Mouse (Mus musculus): ENCODE data around the gene Inpp5e.
"Not testable (repeated sequence)": the region's sequence is repeated elsewhere in the genome, so short reads cannot be mapped to it uniquely, and the experiment has no call there.

Inpp5e gene

DNA sequence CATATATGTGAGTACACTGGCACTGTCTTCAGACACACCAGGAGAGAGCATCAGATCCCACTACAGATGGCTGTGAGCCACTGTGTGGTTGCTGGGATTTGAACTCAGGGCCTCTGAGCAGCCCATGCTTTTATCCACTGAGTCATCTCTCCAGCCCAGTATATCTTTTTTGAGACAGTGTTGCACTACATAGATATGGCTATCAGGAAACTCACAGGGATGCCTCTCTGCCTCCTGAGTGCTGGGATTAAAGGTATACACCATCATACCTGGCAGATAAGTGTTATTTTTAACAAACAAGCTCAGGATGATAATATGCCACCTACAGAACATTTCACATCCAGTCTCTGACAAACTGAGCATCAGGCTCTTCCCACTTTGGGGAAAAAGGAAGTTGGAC is 8.1 kb upstream of the Inpp5e start:
- no peak for DNase-seq

DNA sequence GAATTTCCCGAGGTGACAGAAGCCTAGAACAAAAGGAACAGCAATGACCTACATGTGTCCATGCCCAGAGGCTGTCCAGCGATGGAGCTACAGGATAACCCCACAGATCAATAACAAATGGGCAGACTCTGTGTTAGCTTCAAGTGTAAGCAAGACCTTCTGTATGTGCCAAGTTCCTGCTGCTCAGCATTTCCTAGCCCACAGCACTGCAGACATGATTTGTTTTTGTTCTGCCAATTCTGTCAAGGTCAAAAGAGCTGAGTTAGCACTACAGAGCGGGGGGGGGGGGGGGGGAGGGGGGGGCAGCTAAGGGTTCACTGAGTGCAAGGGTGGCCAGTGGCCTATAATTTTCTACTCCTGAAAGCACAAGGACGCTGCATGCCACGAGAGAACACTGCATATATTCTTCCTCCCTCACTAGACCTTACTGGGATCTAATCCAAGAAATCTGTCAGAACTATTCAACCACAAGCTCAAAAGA is 2.0 kb upstream of the Inpp5e start:
- DNase-seq = peak; percentile 38 to 71

DNA sequence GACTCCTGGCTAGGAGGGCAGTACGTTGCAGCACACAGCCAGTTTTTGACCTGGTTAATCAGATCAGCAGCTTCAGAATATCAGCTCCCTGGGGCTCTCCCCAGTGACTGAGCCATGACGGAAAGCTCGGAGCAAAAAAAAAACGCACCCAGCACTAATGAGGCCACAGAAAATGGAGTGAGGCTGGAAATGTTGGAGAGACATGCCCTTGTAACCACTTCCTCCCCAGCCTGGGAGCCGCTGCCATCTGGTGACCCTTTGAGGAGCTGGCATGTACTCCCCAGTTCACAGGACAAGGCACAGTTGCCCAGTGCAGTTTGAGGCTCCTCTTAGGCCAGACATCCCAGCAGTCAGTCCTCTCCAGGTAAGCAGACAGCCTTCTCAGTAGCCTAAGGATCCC is 1.1 kb upstream of the Inpp5e start:
- DNase-seq = no peak

DNA sequence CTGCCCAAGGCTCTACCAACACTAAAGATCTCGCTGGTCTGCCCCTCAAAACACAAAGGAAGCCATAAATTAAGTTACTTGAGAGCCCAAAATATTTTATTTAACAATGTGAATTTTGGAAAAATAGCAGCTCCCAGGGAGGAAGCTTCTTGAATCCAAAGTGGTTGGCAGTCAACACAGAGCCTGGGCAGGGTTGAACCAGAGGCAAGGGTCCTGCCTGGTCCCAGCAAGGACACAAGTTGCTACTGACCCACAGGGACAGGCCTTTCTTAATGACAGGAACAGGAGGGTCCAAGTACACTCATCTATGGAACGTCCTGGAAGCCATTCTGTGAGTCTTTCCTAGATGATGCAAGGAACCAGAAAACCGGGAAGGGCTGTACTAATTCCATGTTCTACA is 359 bp upstream of the Inpp5e start:
- DNase-seq = no peak

DNA sequence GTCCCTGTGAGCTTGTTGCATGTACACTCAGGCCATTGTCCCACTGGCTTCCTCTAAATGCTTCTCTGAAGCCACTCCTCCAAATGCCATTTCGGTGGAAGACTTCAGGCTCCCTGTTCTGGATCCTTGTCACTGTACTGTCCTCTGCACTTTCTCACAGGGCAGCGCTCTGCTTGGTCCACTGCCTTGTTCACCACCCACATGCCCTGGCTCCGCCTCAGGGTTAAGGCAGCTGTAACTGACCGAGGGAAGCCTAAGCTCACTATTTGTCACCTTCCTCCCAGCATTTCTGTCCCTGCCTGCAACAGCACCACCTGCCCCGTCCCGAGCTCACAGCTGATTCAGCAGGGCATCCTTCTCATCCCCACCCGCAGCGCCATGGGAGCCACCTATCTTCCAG is 5.7 kb downstream of the Inpp5e start:
- peak; percentile 62 to 69 for DNase-seq

DNA sequence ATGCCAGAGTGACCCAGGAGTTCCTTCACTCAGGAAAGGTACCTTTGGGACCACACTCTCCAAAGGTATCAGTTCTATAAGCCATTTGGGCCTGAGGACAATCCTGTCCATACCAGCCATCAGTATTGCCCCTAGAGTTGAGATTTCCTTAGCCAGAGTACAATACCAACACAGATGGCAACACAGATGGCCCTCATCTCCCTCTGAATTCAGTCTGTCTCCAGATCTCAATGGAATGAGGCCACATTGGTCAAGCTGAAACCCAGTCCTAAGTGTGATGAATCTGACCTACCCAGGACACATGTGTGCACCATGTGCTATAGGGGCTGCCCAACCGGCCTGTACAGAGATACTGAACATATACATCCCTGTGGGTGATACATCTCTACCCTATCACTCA is 6.7 kb downstream of the Inpp5e start:
- no peak for DNase-seq

DNA sequence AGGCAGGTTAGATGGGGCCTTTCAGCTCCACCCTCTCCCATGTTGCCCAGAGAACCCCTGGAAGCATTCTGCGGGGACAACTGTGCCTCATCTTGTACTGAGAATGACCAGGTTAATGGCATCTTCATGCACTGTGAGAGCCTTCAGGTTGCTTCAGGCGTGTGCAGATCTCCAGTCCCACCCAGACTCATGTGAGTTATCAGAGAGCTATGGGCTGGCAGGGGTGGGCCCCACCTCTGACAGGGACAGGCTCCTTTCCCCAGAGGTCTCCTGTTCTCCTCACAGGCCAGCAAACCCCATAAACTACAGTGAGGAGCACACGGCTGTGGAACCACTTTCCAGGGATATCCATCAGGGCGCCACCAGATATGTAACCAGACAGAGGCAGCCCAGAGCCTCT is 8.0 kb downstream of the Inpp5e start:
- DNase-seq = no peak

DNA sequence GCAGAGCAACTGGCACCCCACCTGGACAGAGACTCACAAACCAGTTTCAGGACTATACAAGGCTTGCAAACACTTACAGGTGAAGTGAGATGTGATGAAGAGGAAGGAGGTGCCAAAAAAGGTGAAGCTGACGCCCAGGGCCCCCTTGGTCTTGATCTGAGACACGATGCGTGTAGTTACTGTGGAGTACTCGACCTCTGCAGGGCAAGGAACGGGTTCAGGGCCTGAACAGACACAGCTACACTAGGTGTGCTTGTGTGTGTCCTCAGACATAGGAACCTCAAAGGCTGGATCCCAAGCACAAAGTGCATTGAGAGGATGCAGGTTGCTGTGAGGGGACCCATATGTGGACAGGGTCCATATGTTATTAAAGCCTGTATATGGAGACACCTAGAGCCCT is 8.7 kb downstream of the Inpp5e start:
- no peak for DNase-seq

DNA sequence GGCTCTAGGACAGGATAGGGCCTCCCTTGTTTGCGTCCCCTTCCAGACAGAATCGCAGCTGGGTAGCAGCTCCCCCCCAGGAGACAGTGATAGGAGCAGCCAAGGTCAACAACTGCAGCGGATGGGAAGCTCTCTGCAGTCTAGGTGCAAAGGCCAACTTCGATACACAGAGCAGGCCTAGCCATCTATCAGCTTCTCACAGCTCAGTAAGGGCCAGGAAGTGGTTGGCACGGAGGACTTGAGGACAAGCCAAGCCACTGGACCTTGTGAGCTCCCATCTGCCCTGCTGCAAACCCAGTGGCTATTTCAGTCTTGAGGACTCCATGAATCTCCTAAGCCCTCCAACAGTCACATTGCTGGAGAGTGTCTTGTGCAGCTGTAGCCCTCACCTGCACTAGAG is 9.4 kb downstream of the Inpp5e start:
- DNase-seq = peak; percentile 75 to 81

DNA sequence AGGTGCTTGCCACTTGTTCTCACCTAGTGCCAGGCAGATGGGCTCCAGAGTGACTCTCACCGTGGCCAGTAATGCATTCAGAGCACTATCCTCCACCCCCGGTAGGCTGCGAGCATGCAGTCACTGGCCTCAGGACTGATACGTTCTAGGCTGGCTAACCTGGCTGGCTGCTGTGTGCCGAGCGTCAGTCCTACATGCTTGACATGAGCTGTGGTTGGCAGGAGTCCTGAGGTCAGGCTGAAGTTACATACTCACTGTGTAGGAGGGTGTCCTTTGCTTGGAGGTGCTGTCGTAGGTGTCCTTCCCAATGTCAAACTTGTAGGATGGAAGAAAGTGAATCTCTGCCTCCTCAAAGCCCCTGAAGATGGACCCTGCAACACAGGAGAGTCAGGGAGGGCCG is 10.0 kb downstream of the Inpp5e start:
- DNase-seq = peak in 1 of 2 experiments; percentile 39

DNA sequence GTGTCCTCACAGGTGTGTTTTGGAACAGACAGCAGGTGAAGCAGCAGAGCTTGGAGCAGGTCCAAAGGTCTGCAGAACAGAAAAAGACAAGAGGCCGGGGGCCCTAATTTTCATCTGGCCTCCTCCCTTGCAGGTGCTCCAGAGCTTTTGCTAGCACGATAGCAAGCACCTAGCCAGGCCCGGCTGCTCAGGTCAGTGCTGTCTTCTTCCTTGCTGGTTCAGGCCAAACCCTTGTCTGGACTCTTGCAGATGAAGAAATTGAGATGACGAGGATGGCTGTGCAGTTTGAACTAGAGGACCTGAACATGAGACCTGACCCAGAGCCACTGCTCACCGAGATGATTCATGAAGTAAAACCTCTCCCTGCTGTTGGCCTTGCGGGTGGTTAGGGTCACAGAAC is 17.4 kb downstream of the Inpp5e start:
- no peak for DNase-seq

DNA sequence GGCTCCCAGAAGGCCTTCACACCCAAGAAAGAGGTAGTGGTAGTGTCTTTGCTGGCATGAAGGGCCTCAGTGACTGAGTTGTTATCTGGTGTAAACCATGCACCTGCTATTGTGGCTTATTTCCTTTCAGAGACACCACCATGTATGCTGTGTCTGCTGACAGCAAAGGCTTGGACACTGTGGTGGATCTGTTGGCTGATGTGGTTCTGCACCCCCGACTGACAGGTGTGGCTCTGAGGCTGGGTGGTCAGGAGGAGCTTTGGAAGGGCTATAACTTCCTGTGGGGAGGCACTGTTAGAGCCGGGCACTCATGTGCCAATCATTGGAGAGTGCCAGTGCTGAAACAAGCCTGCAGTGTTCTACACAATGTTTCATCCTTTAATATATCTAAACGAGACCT is 18.0 kb downstream of the Inpp5e start:
- DNase-seq = no peak

DNA sequence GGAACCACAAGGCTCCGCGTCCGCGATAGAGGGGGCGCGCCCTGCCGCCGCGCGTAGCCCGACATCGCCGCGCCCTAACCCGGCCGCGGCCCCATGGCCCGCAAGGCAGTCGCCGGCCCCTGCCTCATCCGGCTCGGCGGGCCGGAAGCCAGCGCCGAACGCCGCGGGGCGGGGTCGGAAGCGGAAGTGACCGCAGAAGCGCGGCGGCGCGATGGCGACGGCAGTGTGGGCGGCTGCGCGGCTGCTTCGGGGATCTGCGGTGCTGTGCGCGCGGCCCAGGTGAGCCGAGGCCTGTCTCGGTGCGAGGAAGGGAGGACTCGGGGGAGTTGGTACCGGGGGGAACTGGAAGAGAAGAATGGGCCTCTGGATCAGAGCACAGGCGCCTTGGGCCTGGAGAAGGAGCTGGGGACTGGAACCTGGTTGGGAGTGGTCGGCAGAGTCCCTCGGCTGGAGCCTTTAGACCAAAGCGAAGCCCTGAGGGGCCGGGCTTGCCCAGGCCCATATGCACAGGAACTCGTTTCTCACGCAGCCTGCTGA is 19.8 kb downstream of the Inpp5e start, which contains the start of the genes Entr1 and Pmpca:
Entr1 (minus strand) TSS at position 163 of the 537 bp plus-strand sequence.
Pmpca (plus strand) TSS at position 186 of the 537 bp plus-strand sequence.
- peak; percentile 62 to 79 for DNase-seq

DNA sequence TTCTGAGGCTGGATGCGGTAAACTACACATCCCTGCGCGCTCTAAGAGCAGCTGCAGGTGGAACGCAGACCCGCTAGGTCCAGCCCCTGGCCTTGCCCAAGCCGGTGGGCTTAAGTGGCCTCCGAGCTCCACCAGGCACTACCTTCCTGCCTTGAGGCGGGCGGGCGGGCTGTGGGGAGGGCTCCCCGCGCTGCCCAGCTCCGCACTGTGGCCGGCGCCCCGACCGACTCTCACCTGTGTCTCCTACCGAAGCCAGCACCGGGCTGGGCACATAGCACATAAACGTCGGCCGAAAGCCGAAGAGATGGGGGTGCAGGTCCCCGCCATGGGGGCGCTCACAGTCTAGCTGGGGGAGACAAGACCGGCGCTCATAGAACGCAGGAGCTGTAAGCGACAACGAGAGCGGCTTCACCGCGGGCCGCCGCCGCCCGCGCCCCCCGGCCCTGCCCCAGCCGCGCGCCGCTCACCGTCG is 20.3 kb downstream of the Inpp5e start:
- no peak for DNase-seq

DNA sequence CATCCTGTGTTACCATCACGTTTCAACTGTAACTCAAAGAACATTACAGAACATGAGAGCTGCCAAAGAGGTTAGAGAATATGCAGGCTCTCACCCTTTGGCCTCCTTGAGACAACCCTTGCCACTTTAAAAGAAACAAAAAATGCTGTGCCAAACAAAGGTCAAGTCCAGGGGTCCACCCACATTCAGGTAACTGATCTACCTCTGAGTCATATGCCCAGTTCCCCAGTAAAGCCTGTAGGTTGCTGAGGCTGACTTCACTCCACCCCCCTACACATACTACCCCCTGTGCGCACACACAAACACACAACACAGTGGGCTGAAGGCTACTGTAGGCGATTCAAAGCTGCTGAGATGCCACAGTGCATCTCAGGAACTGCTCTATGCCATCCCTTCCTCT is 21.3 kb downstream of the Inpp5e start:
- peak; percentile 66 to 75 for DNase-seq

DNA sequence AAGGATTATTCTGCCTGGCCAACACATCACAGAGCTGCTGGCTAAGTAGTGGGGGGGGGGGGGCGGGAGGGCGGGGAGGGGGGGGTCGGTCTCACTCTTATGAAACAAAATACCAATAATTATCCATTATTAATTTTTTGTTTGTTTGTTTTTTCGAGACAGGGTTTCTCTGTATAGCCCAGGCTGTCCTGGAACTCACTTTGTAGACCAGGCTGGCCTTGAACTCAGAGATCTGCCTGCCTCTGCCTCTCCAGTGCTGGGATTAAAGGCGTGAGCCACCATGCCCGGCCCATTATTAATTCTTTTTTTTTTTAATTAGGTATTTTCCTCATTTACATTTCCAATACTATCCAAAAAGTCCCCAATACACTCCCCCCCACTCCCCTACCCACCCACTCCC is 28.1 kb downstream of the Inpp5e start:
- not testable (repeated sequence) for DNase-seq

DNA sequence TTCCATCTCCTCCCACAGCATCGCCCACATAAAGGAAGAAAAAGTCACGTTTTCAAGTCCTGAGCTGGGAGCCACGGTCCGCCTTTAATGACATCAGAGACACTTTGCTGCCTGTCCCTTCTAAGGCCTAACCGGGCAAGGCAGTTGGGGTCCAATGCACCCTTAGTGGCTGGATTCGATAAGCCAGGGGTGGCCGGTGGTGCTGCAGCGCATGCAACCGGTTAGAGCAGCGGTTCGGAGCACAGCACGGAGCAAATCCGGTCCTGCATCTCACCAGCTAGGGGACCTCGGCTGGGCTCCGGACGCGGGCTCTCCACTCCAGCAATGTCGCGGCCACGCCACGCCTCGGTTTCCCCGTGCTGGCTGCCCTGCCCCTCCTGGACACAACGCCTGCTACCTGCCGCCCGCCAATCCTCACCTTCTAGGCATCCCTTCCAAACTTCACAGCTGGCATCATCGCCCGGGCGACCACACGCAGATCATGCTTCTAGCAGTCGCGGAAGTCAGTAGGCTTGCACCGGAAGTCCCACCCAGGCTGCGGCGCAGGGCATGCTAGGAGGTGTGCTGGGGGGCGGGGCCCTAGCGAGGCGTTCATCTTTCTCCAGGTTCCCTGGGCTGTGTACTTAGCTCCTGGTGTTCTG is 28.8 kb downstream of the Inpp5e start, which contains the start of gene Snapc4:
Snapc4 (minus strand) TSS at position 523 of the 641 bp plus-strand sequence.
- peak; percentile 80 to 89 for DNase-seq

DNA sequence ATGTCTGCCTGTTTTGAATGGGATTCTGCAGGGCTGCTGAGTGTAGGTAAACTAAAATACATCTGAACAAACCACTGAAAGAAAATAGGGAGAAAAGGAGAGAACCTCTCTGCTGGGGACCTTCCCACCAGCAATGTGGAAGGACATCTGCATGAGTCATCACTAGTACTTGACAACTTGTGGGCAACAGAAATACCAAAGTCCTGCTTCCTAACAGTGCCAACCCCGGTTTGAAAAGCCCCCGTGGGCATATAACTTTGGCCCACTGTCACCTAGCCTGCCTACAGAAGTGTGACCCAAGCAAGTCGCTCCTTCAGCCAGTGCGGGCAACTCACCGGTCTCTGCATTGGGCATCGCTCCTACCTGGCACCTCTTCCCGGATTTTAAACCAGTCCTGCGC is 36.6 kb downstream of the Inpp5e start:
- DNase-seq = no peak

DNA sequence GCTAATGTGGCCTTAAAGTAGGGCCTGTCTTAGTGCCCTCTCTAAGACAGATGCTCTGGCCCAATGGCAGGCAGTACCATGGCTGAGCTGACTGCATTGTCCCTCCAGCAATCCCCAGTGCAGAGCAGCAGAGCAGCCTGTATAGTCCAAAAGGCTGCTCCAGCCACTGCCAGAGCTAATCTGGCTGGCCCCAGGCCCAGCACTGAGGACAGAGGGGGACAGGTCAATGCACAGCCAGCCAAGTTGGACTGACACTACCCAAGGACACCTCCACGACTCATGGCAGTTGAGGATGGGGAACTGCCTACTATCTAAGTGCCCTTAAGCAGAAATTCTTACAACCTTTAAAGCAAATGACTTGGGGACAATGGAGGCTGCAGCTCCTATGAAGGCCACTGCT is 40.4 kb downstream of the Inpp5e start:
- DNase-seq = no peak

DNA sequence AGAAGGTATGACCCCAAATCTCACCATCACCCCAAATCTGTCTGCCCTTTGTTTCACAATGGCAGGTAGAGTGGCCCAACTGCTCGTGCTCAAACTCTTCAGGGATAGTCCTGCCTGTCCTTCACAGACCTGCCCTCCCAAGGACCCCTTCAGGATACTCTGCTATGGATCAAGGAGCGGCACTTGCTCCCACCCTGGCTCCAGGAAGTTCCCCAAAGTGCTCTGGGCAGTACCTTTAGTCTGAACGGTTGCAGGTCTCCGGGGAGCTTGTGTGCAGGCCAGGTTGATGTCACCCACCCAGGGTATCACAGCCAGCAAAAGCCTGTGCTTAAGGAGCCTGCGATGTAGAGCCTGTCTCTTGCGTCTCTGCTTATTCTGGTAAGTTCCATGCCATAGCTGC is 41.1 kb downstream of the Inpp5e start:
- DNase-seq = no peak

DNA sequence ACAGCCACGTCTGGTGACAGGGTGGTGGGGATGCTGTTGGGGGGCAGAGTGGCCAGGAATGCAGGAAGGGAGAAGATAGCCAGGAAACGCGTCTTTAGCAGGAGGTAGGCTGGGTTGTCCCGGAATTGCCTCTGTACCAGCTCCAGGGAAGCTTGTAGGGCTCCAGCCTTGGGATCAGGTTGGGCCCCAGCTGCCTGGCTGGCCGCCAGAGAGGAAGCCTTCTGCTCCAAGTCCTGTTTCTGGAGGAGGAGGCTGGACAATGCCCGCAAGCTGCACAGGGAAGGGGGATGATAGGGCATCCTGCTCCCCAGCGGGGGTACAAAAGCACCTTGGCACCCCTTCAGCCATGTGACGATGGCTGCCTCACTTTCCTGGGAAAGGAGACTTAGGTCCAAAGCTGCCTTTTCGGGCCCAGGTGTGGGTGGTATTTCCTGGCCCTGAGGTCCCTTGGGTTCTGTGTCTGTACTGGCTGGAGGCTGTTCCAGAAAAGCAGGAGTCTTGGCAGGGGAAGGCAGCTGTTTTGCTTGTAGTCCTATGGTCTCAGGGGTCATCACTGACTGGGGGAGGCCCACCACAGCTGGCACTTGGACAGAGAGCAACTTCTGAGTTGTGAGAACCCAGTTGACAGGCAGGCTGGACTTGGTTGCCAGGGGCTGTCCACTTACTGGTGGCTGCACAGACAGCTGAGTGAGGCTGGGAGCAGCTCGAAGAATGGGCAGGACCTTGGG is 44.1 kb downstream of the Inpp5e start:
- peak in 1 of 2 experiments; percentile 58 for DNase-seq

DNA sequence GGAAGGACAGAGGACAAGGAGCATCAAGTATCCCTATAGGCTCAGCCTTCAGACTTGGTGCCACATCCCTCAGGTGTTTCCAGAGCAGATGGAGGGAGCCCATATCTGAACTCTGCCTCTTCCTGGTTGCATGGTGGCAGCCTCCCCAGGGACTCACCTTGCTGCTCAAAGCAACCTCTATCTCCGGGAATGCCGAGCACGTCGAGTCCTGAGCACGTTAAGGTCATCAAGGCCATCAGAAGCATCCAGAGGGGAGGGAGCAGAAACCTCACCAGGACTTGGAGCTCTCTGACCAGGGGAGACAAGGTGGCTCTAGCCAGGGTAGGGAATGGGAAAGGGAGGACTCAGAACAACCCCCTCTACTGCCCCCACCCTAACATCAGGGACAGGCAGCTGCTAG is 45.5 kb downstream of the Inpp5e start:
- no peak for DNase-seq

DNA sequence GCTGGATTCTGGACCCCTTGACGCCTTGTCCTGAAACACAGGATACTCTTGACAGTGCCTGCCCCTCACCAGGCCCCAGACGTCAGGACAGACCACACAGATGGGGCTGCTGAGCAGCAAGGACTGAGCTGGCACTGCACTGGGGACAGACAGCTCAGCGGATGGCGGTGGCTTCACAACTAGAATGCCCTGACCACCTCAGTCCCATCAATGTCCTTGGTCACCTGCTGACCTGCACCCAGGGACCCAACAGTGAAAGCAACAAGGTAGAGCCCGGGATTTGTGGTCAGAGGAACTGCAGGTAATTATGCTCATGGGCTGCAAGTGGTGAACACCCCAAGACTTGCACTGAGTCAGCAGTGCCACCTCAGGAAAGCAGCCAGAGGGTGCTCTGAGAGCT is 46.0 kb downstream of the Inpp5e start:
- no peak for DNase-seq

DNA sequence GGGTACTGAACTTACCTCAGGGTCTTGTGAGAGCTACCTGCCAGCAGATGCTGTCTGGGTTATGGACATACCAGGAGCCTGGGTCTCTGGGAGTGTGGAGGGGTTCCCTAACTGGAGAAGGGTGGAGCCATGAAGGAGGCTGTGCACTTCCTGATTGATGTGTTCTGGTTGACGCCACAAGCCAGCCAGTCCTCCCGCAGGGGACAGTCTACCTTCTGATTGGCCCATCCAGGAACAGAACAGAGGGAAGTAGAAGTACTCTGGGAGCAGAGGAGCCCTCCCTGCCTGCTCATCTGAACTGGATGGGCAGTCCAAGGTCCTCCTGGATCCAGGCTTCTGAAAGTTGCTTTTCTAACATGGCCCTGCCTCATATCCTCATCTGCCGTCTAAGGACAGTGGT is 48.2 kb downstream of the Inpp5e start, which contains the start of gene Card9:
Card9 (minus strand) TSS at position 147 of the 400 bp plus-strand sequence.
- DNase-seq = no peak
